Mouse (Mus musculus): ENCODE data around the gene Sec31a. TPM values are rescaled to one million over a fixed set of nuclear protein-coding genes. Genes with fewer than 3 reads are reported as not detected.

The Sec31a gene
- total and polyA plus RNA-seq, 2 experiments from 2014 or later = 85.0 to 227 TPM

GRCm38 (mm10) chr5:100437917-100438316 lies 21.9 kb upstream of the Sec31a start:
- no peak overlapping the region for H3K4me3 ChIP-seq (ENCODE audit: low read depth, low read length)
- H3K4me1 ChIP-seq (ENCODE audit: insufficient read depth, low read length) = no peaks in the 10 kb centered on the region
- TF ChIP-seq CTCF (IDR thresholded peaks at IDR 0.05) = no peak
- no peaks in the 10 kb centered on the region for H3K9me3 ChIP-seq (ENCODE audit: low read length)
- ATAC-seq (ENCODE audit: low FRiP score) = no peak
- DNase-seq (ENCODE audit: low spot score) = no peak
- no peak overlapping the region for H3K9ac ChIP-seq (replicated peaks; ENCODE audit: low read length, poor library complexity, severe bottlenecking)
- H3K4me2 ChIP-seq (ENCODE audit: low read depth, low read length, poor library complexity, severe bottlenecking) = no peak overlapping the region
- H3K36me3 ChIP-seq (ENCODE audit: insufficient read depth, low read length) = no peaks in the 10 kb centered on the region
- no peak overlapping the region for H3K27ac ChIP-seq (ENCODE audit: low read depth, low read length)
- H3K27me3 ChIP-seq (ENCODE audit: insufficient read depth, low read length) = no peaks in the 10 kb centered on the region
- WGBS = 92% methylated on average over 5 of the region's 5 CpGs

GRCm38 (mm10) chr5:100437086-100437485 lies 21.1 kb upstream of the Sec31a start:
- Histone ChIP-seq H3K9ac (replicated peaks; ENCODE audit: low read length, poor library complexity, severe bottlenecking) (no peak overlapping the region), H3K36me3 (ENCODE audit: insufficient read depth, low read length) (no peaks in the 10 kb centered on the region), H3K27ac (ENCODE audit: low read depth, low read length) (no peak overlapping the region), H3K4me1 (ENCODE audit: insufficient read depth, low read length) (no peaks in the 10 kb centered on the region), H3K9me3 (ENCODE audit: low read length) (no peaks in the 10 kb centered on the region), H3K4me2 (ENCODE audit: low read depth, low read length, poor library complexity, severe bottlenecking) (no peak overlapping the region), H3K27me3 (ENCODE audit: insufficient read depth, low read length) (no peaks in the 10 kb centered on the region), H3K4me3 (ENCODE audit: low read depth, low read length) (no peak overlapping the region)
- over 99% methylated on average over 4 of the region's 4 CpGs for WGBS
- DNase-seq (ENCODE audit: low spot score) = no peak
- TF ChIP-seq CTCF (IDR thresholded peaks at IDR 0.05) = peak; percentile 40
- no peak for ATAC-seq (ENCODE audit: low FRiP score)

GRCm38 (mm10) chr5:100430966-100431365 lies 14.9 kb upstream of the Sec31a start:
- WGBS = 89% methylated on average over 2 of the region's 2 CpGs
- Histone ChIP-seq H3K9ac (replicated peaks; ENCODE audit: low read length, poor library complexity, severe bottlenecking) (no peak overlapping the region), H3K4me1 (ENCODE audit: insufficient read depth, low read length) (peaks cover 16% of the 10 kb centered on the region), H3K4me3 (ENCODE audit: low read depth, low read length) (no peak overlapping the region), H3K27me3 (ENCODE audit: insufficient read depth, low read length) (no peaks in the 10 kb centered on the region), H3K27ac (ENCODE audit: low read depth, low read length) (no peak overlapping the region), H3K9me3 (ENCODE audit: low read length) (no peaks in the 10 kb centered on the region), H3K4me2 (ENCODE audit: low read depth, low read length, poor library complexity, severe bottlenecking) (no peak overlapping the region), H3K36me3 (ENCODE audit: insufficient read depth, low read length) (peaks cover 9% of the 10 kb centered on the region)
- DNase-seq (ENCODE audit: low spot score) (no peak), ATAC-seq (ENCODE audit: low FRiP score) (no peak)
- no peak for TF ChIP-seq CTCF (IDR thresholded peaks at IDR 0.05)

GRCm38 (mm10) chr5:100430076-100430390 lies 14.0 kb upstream of the Sec31a start:
- 4% methylated on average over 11 of the region's 11 CpGs for WGBS

GRCm38 (mm10) chr5:100429344-100430075 lies 13.5 kb upstream of the Sec31a start:
- peak overlapping the region; percentile 93 for H3K27ac ChIP-seq (ENCODE audit: low read depth, low read length)
- peak; percentile 99 for ATAC-seq (ENCODE audit: low FRiP score)
- H3K36me3 ChIP-seq (ENCODE audit: insufficient read depth, low read length) = peaks cover 9% of the 10 kb centered on the region
- H3K4me1 ChIP-seq (ENCODE audit: insufficient read depth, low read length) = peaks cover 16% of the 10 kb centered on the region
- no peak for TF ChIP-seq CTCF (IDR thresholded peaks at IDR 0.05)
- H3K27me3 ChIP-seq (ENCODE audit: insufficient read depth, low read length) = no peaks in the 10 kb centered on the region
- peak overlapping the region; percentile 88 for H3K9ac ChIP-seq (replicated peaks; ENCODE audit: low read length, poor library complexity, severe bottlenecking)
- peak; percentile 99 for DNase-seq (ENCODE audit: low spot score)
- H3K4me3 ChIP-seq (ENCODE audit: low read depth, low read length) = peak overlapping the region; percentile 61
- H3K9me3 ChIP-seq (ENCODE audit: low read length) = no peaks in the 10 kb centered on the region
- H3K4me2 ChIP-seq (ENCODE audit: low read depth, low read length, poor library complexity, severe bottlenecking) = peak overlapping the region; percentile 73
- under 1% methylated on average over 53 of the region's 53 CpGs for WGBS

More at GRCm38 (mm10) chr5:100430076-100430390, 14.0 kb upstream of the Sec31a start:
- Histone ChIP-seq H3K27me3 (ENCODE audit: insufficient read depth, low read length) (no peaks in the 10 kb centered on the region), H3K4me2 (ENCODE audit: low read depth, low read length, poor library complexity, severe bottlenecking) (peak overlapping the region; percentile 72), H3K4me1 (ENCODE audit: insufficient read depth, low read length) (peaks cover 16% of the 10 kb centered on the region), H3K9ac (replicated peaks; ENCODE audit: low read length, poor library complexity, severe bottlenecking) (peak overlapping the region; percentile 88), H3K27ac (ENCODE audit: low read depth, low read length) (peak overlapping the region; percentile 93), H3K36me3 (ENCODE audit: insufficient read depth, low read length) (peaks cover 9% of the 10 kb centered on the region), H3K9me3 (ENCODE audit: low read length) (no peaks in the 10 kb centered on the region), H3K4me3 (ENCODE audit: low read depth, low read length) (peak overlapping the region; percentile 61)
- ATAC-seq (ENCODE audit: low FRiP score) (peak; percentile 25; the same call in 1 of the 2 replicates), DNase-seq (ENCODE audit: low spot score) (no peak)
- TF ChIP-seq CTCF (IDR thresholded peaks at IDR 0.05) = no peak

GRCm38 (mm10) chr5:100428734-100429343 lies 12.8 kb upstream of the Sec31a start:
- Histone ChIP-seq H3K9me3 (ENCODE audit: low read length) (no peaks in the 10 kb centered on the region), H3K4me1 (ENCODE audit: insufficient read depth, low read length) (peaks cover 16% of the 10 kb centered on the region), H3K36me3 (ENCODE audit: insufficient read depth, low read length) (peaks cover 9% of the 10 kb centered on the region), H3K4me2 (ENCODE audit: low read depth, low read length, poor library complexity, severe bottlenecking) (peak overlapping the region; percentile 73), H3K4me3 (ENCODE audit: low read depth, low read length) (peak overlapping the region; percentile 61), H3K27me3 (ENCODE audit: insufficient read depth, low read length) (no peaks in the 10 kb centered on the region), H3K27ac (ENCODE audit: low read depth, low read length) (peak overlapping the region; percentile 93), H3K9ac (replicated peaks; ENCODE audit: low read length, poor library complexity, severe bottlenecking) (peak overlapping the region; percentile 88)
- WGBS = under 1% methylated on average over 20 of the region's 20 CpGs
- ATAC-seq (ENCODE audit: low FRiP score) (peak; percentile 55), DNase-seq (ENCODE audit: low spot score) (peak; percentile 47)
- TF ChIP-seq CTCF (IDR thresholded peaks at IDR 0.05) = no peak

Measured in midbrain, postnatal 0 days (tissue).